Comparison of ENCODE assay signal across 10 mouse cellular contexts in the genomic region with DNA sequence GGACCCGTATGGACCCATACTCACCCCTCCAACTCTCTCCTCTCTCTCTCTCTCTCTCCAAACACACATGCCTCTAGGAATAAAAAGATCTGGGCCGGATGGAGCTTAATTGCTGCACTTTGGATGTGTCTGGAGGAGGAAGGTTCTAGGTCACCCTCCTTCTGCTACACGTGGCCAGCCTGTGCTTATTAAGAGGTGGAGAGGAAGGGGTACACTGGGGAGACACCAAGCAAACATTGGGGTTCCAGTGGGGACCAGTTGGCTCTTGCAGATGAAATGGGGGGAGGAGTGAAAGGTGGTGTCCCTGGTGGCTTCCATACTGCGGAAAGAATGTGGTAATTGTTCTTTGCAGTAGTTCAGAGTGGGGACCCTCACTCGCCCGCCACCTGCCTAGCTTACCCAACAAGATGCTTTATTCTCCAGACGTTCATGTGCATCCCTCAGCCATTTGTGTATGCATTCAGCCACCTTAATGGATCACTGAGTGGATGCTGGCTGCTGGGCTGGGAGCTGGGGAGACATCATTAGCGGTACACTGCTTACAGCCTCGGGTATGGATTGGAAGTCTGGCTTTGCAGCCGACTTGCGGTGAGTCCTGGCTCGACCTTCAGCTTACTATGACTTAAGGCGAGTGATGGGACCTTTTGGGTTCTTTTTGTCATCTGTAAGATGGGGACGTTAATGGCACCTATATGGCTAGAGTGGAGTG. TPM values are rescaled to one million over a fixed set of nuclear protein-coding genes. Genes with fewer than 3 reads are reported as not detected.
DNase-seq lines count a peak whose midpoint lies in the region; ATAC-seq lines count a peak whose summit lies in the region.
"Had no signal": no experiment of that assay in that cellular context is flagged by ENCODE, and none has a peak within 500 bp of the region (broad histone marks: within the 10 kb centered on the region; RNA-seq: fewer than 3 reads in every experiment).

No protein-coding gene starts in this region.

- H3K4me3 ChIP-seq in kidney, embryonic 14.5 days (ENCODE audit: low read length), result no peak overlapping the region
- no peak overlapping the region for H3K4me3 ChIP-seq in neural tube, embryonic 14.5 days (ENCODE audit: low read depth, low read length)
- no peak overlapping the region for H3K4me3 ChIP-seq in embryonic facial prominence, embryonic 14.5 days (ENCODE audit: low read depth, low read length)
- no peak overlapping the region for H3K4me3 ChIP-seq in stomach, embryonic 16.5 days (replicated peaks; ENCODE audit: low read length)
- H3K4me3 ChIP-seq in forebrain, embryonic 15.5 days, result no peak overlapping the region
- H3K4me3 ChIP-seq: liver, embryonic 15.5 days had no signal

- H3K4me1 ChIP-seq in kidney, embryonic 14.5 days (ENCODE audit: control insufficient read depth, insufficient read depth, low read length), result peaks cover 37% of the 10 kb centered on the region
- 0 out of 2 replicates have a peak, but pooled peaks cover 4% of the 10 kb centered on the region for H3K4me1 ChIP-seq in neural tube, embryonic 14.5 days (ENCODE audit: control insufficient read depth, insufficient read depth, low read length)
- H3K4me1 ChIP-seq in embryonic facial prominence, embryonic 14.5 days (ENCODE audit: control insufficient read depth, insufficient read depth, low read length), result peaks cover 36% of the 10 kb centered on the region
- H3K4me1 ChIP-seq in stomach, embryonic 16.5 days (ENCODE audit: control insufficient read depth, insufficient read depth, low read length), result peaks cover 34% of the 10 kb centered on the region
- H3K4me1 ChIP-seq in forebrain, embryonic 15.5 days, result peaks cover 13% of the 10 kb centered on the region

- peak overlapping the region; percentile 100 for H3K27ac ChIP-seq in kidney, embryonic 14.5 days (ENCODE audit: low read depth, low read length)
- peak overlapping the region; percentile 28; the same call in 1 of the 2 replicates for H3K27ac ChIP-seq in neural tube, embryonic 14.5 days (ENCODE audit: low read depth, low read length)
- H3K27ac ChIP-seq in embryonic facial prominence, embryonic 14.5 days (replicated peaks; ENCODE audit: low read depth, low read length), result peak overlapping the region; percentile 95; the same call in 1 of the 2 replicates
- H3K27ac ChIP-seq in stomach, embryonic 16.5 days (ENCODE audit: low read length), result peak overlapping the region; percentile 100; the same call in 1 of the 2 replicates
- no peak overlapping the region for H3K27ac ChIP-seq in forebrain, embryonic 15.5 days (replicated peaks)

- H3K9me3 ChIP-seq in kidney, embryonic 14.5 days (ENCODE audit: control insufficient read depth, low read length), result no peaks in the 10 kb centered on the region
- no peaks in the 10 kb centered on the region for H3K9me3 ChIP-seq in neural tube, embryonic 14.5 days (ENCODE audit: control insufficient read depth, low read length)
- H3K9me3 ChIP-seq in embryonic facial prominence, embryonic 14.5 days (ENCODE audit: control insufficient read depth, low read length), result no peaks in the 10 kb centered on the region
- H3K9me3 ChIP-seq in stomach, embryonic 16.5 days (replicated peaks; ENCODE audit: control insufficient read depth, low read length), result no peaks in the 10 kb centered on the region
- no peaks in the 10 kb centered on the region for H3K9me3 ChIP-seq in forebrain, embryonic 15.5 days
- H3K9me3 ChIP-seq: liver, embryonic 15.5 days had no signal

- ATAC-seq in kidney, embryonic 14.5 days (ENCODE audit: low FRiP score, low TSS enrichment), result no peak
- 0 out of 2 replicates have a peak, but pooled peaks have one; percentile 16 for ATAC-seq in neural tube, embryonic 14.5 days (ENCODE audit: low read depth)
- no peak for ATAC-seq in embryonic facial prominence, embryonic 14.5 days (ENCODE audit: low read depth)
- no peak for ATAC-seq in stomach, embryonic 16.5 days (ENCODE audit: insufficient read depth, low FRiP score)
- no peak for ATAC-seq in forebrain, embryonic 15.5 days (replicated peaks)

- no peaks in the 10 kb centered on the region for H3K36me3 ChIP-seq in kidney, embryonic 14.5 days (ENCODE audit: control insufficient read depth, insufficient read depth, low read length)
- no peaks in the 10 kb centered on the region for H3K36me3 ChIP-seq in neural tube, embryonic 14.5 days (ENCODE audit: control insufficient read depth, insufficient read depth, low read length)
- H3K36me3 ChIP-seq in embryonic facial prominence, embryonic 14.5 days (ENCODE audit: control insufficient read depth, insufficient read depth, low read length), result no peaks in the 10 kb centered on the region
- no peaks in the 10 kb centered on the region for H3K36me3 ChIP-seq in stomach, embryonic 16.5 days (ENCODE audit: control insufficient read depth, insufficient read depth, low read length)
- no peaks in the 10 kb centered on the region for H3K36me3 ChIP-seq in forebrain, embryonic 15.5 days
- H3K36me3 ChIP-seq: liver, embryonic 15.5 days had no signal

- 67% methylated on average over 14 of the region's 14 CpGs for WGBS in kidney, embryonic 14.5 days
- 64% methylated on average over 14 of the region's 14 CpGs for WGBS in neural tube, embryonic 14.5 days
- WGBS in embryonic facial prominence, embryonic 14.5 days, result 69% methylated on average over 14 of the region's 14 CpGs
- WGBS in stomach, embryonic 16.5 days, result 66% methylated on average over 14 of the region's 14 CpGs
- WGBS in forebrain, embryonic 15.5 days, result 71% methylated on average over 14 of the region's 14 CpGs

- H3K9ac ChIP-seq in kidney, embryonic 14.5 days (ENCODE audit: low read depth, low read length), result no peak overlapping the region
- no peak overlapping the region for H3K9ac ChIP-seq in neural tube, embryonic 14.5 days (replicated peaks; ENCODE audit: low read depth, low read length)
- no peak overlapping the region for H3K9ac ChIP-seq in embryonic facial prominence, embryonic 14.5 days (ENCODE audit: low read depth, low read length)
- no peak overlapping the region; the same call in 1 of the 2 replicates for H3K9ac ChIP-seq in stomach, embryonic 16.5 days (ENCODE audit: low read length)
- H3K9ac ChIP-seq in forebrain, embryonic 15.5 days (replicated peaks), result no peak overlapping the region
- H3K9ac ChIP-seq: liver, embryonic 15.5 days had no signal

- H3K4me2 ChIP-seq in kidney, embryonic 14.5 days (replicated peaks; ENCODE audit: low read depth, low read length), result no peak overlapping the region
- no peak overlapping the region for H3K4me2 ChIP-seq in neural tube, embryonic 14.5 days (ENCODE audit: low read depth, low read length)
- H3K4me2 ChIP-seq in embryonic facial prominence, embryonic 14.5 days (ENCODE audit: low read depth, low read length), result no peak overlapping the region
- H3K4me2 ChIP-seq in stomach, embryonic 16.5 days (ENCODE audit: low read depth, low read length), result no peak overlapping the region
- no peak overlapping the region for H3K4me2 ChIP-seq in forebrain, embryonic 15.5 days (replicated peaks)
- H3K4me2 ChIP-seq: heart, embryonic 11.5 days; liver, embryonic 15.5 days had no signal

- no peaks in the 10 kb centered on the region for H3K27me3 ChIP-seq in kidney, embryonic 14.5 days (ENCODE audit: control insufficient read depth, insufficient read depth, low read length)
- H3K27me3 ChIP-seq in neural tube, embryonic 14.5 days (ENCODE audit: control insufficient read depth, insufficient read depth, low read length), result no peaks in the 10 kb centered on the region
- no peaks in the 10 kb centered on the region for H3K27me3 ChIP-seq in embryonic facial prominence, embryonic 14.5 days (replicated peaks; ENCODE audit: control insufficient read depth, insufficient read depth, low read length)
- no peaks in the 10 kb centered on the region for H3K27me3 ChIP-seq in stomach, embryonic 16.5 days (ENCODE audit: control insufficient read depth, insufficient read depth, low read length)
- no peaks in the 10 kb centered on the region for H3K27me3 ChIP-seq in forebrain, embryonic 15.5 days
- H3K27me3 ChIP-seq: liver, embryonic 15.5 days had no signal

- no peak for DNase-seq in kidney, adult 18-20 months
- no peak for DNase-seq in neural tube, embryonic 10.5 days (ENCODE audit: extremely low spot score, low spot score)
- no peak for DNase-seq in embryonic facial prominence, embryonic 14.5 days (ENCODE audit: low spot score)
- DNase-seq: cerebellum, postnatal 10 days had no signal

RNA-seq across cellular contexts. Expression of gene Wasf2, which starts 14.4 kb away (rescaled TPM):
- polyA plus RNA-seq in kidney, embryonic 14.5 days (2014; fragmentation: Nextera tagmentation; extraction: Ambion mirVana), result 103 and 143 TPM in 2 replicates
- polyA plus RNA-seq in neural tube, embryonic 14.5 days (2014; fragmentation: Nextera tagmentation; extraction: Ambion mirVana), result 18.5 and 19.6 TPM in 2 replicates
- polyA plus RNA-seq in embryonic facial prominence, embryonic 14.5 days (2014; fragmentation: Nextera tagmentation; extraction: Ambion mirVana), result 83.4 and 92.4 TPM in 2 replicates
- 84.3 and 98.6 TPM in 2 replicates for polyA plus RNA-seq in stomach, embryonic 16.5 days (2015; fragmentation: Nextera tagmentation; extraction: Ambion mirVana)
- 31.8 and 33.6 TPM in 2 replicates for polyA plus RNA-seq in forebrain, embryonic 15.5 days (2015; fragmentation: Nextera tagmentation; extraction: Ambion mirVana)
